Mouse (Mus musculus): ENCODE measurements around the gene Meis3. TPM values are rescaled to one million over a fixed set of nuclear protein-coding genes. Genes with fewer than 3 reads are reported as not detected.

Gene Meis3
- 10 to 100 TPM; 38.0 to 42.5 TPM for total RNA-seq (2021)
- long read RNA-seq, experiment 1, transcript Meis3-201 (13 exons, 1,731 nt) = major isoform, 11 of 40 reads
- long read RNA-seq, experiment 1, transcript Meis3-202 (12 exons, 1,925 nt) = minor isoform, 5 of 40 reads
- long read RNA-seq, experiment 1, partial matches to known transcripts = 2 of 40 reads
- long read RNA-seq, experiment 1, other reads (novel, unspliced or antisense) = 22 of 40 reads
- long read RNA-seq, experiment 2, transcript Meis3-201 (13 exons, 1,731 nt) = major isoform, 14 of 43 reads
- long read RNA-seq, experiment 2, transcript Meis3-202 (12 exons, 1,925 nt) = minor isoform, 8 of 43 reads
- long read RNA-seq, experiment 2, partial matches to known transcripts = 2 of 43 reads
- long read RNA-seq, experiment 2, other reads (novel, unspliced or antisense) = 19 of 43 reads

GRCm38 (mm10) chr7:16174597-16175541, at the start of gene Meis3:
Gene Meis3, plus strand, starts transcription at chr7:16175090.
- peak; percentile 62 to 63 for DNase-seq (ENCODE audit: low spot score in 2 of 2)

- DNase-seq (ENCODE audit: low spot score in 2 of 2) = no peak
These were observed 49.1 kb upstream of the Meis3 start for GRCm38 (mm10) chr7:16125829-16126228.

- DNase-seq (ENCODE audit: low spot score in 2 of 2) = no peak
These were observed 46.5 kb upstream of the Meis3 start for GRCm38 (mm10) chr7:16128344-16128743.

GRCm38 (mm10) chr7:16128899-16129298, 46.0 kb upstream of the Meis3 start:
- no peak for DNase-seq (ENCODE audit: low spot score in 2 of 2)

- DNase-seq (ENCODE audit: low spot score in 2 of 2) = peak; percentile 85 to 92
These were observed 45.5 kb upstream of the Meis3 start, which contains the start of gene Slc8a2 for GRCm38 (mm10) chr7:16129421-16129845. Gene Slc8a2, plus strand, starts transcription at chr7:16129826.

GRCm38 (mm10) chr7:16129846-16130691, 44.8 kb upstream of the Meis3 start:
- DNase-seq (ENCODE audit: low spot score in 2 of 2) = peak; percentile 68 to 77

GRCm38 (mm10) chr7:16130956-16131634, 43.8 kb upstream of the Meis3 start:
- no peak for DNase-seq (ENCODE audit: low spot score in 2 of 2)

GRCm38 (mm10) chr7:16132161-16132581, 42.7 kb upstream of the Meis3 start:
- no peak for DNase-seq (ENCODE audit: low spot score in 2 of 2)

- no peak for DNase-seq (ENCODE audit: low spot score in 2 of 2)
These were observed 42.0 kb upstream of the Meis3 start for GRCm38 (mm10) chr7:16132926-16133325.

GRCm38 (mm10) chr7:16133691-16134090, 41.2 kb upstream of the Meis3 start:
- DNase-seq (ENCODE audit: low spot score in 2 of 2) = no peak

- no peak for DNase-seq (ENCODE audit: low spot score in 2 of 2)
These were observed 39.9 kb upstream of the Meis3 start for GRCm38 (mm10) chr7:16134951-16135392.

GRCm38 (mm10) chr7:16146489-16147410, 28.1 kb upstream of the Meis3 start:
- peak in 1 of 2 experiments; percentile 67 for DNase-seq (ENCODE audit: low spot score in 2 of 2)

GRCm38 (mm10) chr7:16147643-16148042, 27.2 kb upstream of the Meis3 start:
- no peak for DNase-seq (ENCODE audit: low spot score in 2 of 2)

- DNase-seq (ENCODE audit: low spot score in 2 of 2) = peak in 1 of 2 experiments; percentile 90
These were observed 25.6 kb upstream of the Meis3 start for GRCm38 (mm10) chr7:16149241-16149640.

- no peak for DNase-seq (ENCODE audit: low spot score in 2 of 2)
These were observed 24.4 kb upstream of the Meis3 start for GRCm38 (mm10) chr7:16150191-16151145.

GRCm38 (mm10) chr7:16153522-16153921, 21.4 kb upstream of the Meis3 start:
- DNase-seq (ENCODE audit: low spot score in 2 of 2) = no peak

- DNase-seq (ENCODE audit: low spot score in 2 of 2) = no peak
These were observed 19.6 kb upstream of the Meis3 start for GRCm38 (mm10) chr7:16155132-16155872.
